Mouse (Mus musculus): ENCODE measurements around the gene Hspa1l. TPM values are rescaled to one million over a fixed set of nuclear protein-coding genes. Genes with fewer than 3 reads are reported as not detected.
"Not testable (repeated sequence)": the region's sequence is repeated elsewhere in the genome, so short reads cannot be mapped to it uniquely, and the experiment has no call there.

Gene Hspa1l
- polyA plus RNA-seq (2014; fragmentation: Nextera tagmentation; extraction: Ambion mirVana), result 1.3 and 1.4 TPM in 2 replicates

GRCm38 (mm10) chr17:34972069-34972749 lies at the start of gene Hspa1l, which contains the start of gene Hspa1a:
Hspa1l (plus strand) TSS chr17:34972703.
Hspa1a (minus strand) TSS chr17:34972156.
- H3K36me3 ChIP-seq (ENCODE audit: control insufficient read depth, insufficient read depth, low read length); H3K4me1 ChIP-seq (ENCODE audit: control insufficient read depth, insufficient read depth, low read length); H3K9me3 ChIP-seq (replicated peaks; ENCODE audit: control insufficient read depth, low read length); H3K27ac ChIP-seq (ENCODE audit: low read depth, low read length): not testable (repeated sequence)
- 1% methylated on average over 26 of the region's 33 CpGs for WGBS
- Histone ChIP-seq H3K27me3 (replicated peaks; ENCODE audit: control insufficient read depth, insufficient read depth, low read length) (peaks cover 19% of the 10 kb centered on the region), H3K9ac (ENCODE audit: low read length) (peak within 1 kb of the TSS; percentile 32; the same call in 1 of the 2 replicates), H3K4me3 (ENCODE audit: low read depth, low read length) (peak within 1 kb of the TSS; percentile 28), H3K4me2 (ENCODE audit: low read length) (peak within 1 kb of the TSS; percentile 77)
- DNase-seq (ENCODE audit: low spot score), result peak; percentile 68
- ATAC-seq, result peak; percentile 96

- H3K4me3 ChIP-seq (ENCODE audit: low read depth, low read length), result no peak overlapping the region
- H3K27ac ChIP-seq (ENCODE audit: low read depth, low read length), result no peak overlapping the region
- H3K9ac ChIP-seq (ENCODE audit: low read length), result no peak overlapping the region
- no peaks in the 10 kb centered on the region for H3K9me3 ChIP-seq (replicated peaks; ENCODE audit: control insufficient read depth, low read length)
- no peaks in the 10 kb centered on the region for H3K27me3 ChIP-seq (replicated peaks; ENCODE audit: control insufficient read depth, insufficient read depth, low read length)
- H3K36me3 ChIP-seq (ENCODE audit: control insufficient read depth, insufficient read depth, low read length), result no peaks in the 10 kb centered on the region
- no peak overlapping the region for H3K4me2 ChIP-seq (ENCODE audit: low read length)
- H3K4me1 ChIP-seq (ENCODE audit: control insufficient read depth, insufficient read depth, low read length), result no peaks in the 10 kb centered on the region
- DNase-seq (ENCODE audit: low spot score), result no peak
- ATAC-seq, result no peak
- WGBS, result 54% methylated on average over 6 of the region's 6 CpGs
Measured at GRCm38 (mm10) chr17:34922939-34923338, 49.6 kb upstream of the Hspa1l start.

GRCm38 (mm10) chr17:34924258-34924657 lies 48.2 kb upstream of the Hspa1l start:
- H3K27ac ChIP-seq (ENCODE audit: low read depth, low read length), result no peak overlapping the region
- ATAC-seq (no peak), DNase-seq (ENCODE audit: low spot score) (no peak)
- H3K9me3 ChIP-seq (replicated peaks; ENCODE audit: control insufficient read depth, low read length), result no peaks in the 10 kb centered on the region
- no peaks in the 10 kb centered on the region for H3K27me3 ChIP-seq (replicated peaks; ENCODE audit: control insufficient read depth, insufficient read depth, low read length)
- H3K4me3 ChIP-seq (ENCODE audit: low read depth, low read length), result no peak overlapping the region
- H3K9ac ChIP-seq (ENCODE audit: low read length), result no peak overlapping the region
- WGBS, result 73% methylated on average over 5 of the region's 5 CpGs
- no peaks in the 10 kb centered on the region for H3K36me3 ChIP-seq (ENCODE audit: control insufficient read depth, insufficient read depth, low read length)
- no peak overlapping the region for H3K4me2 ChIP-seq (ENCODE audit: low read length)
- H3K4me1 ChIP-seq (ENCODE audit: control insufficient read depth, insufficient read depth, low read length), result no peaks in the 10 kb centered on the region

GRCm38 (mm10) chr17:34927306-34928019 lies 45.0 kb upstream of the Hspa1l start:
- no peak for DNase-seq (ENCODE audit: low spot score)
- peaks cover 7% of the 10 kb centered on the region; the same call in 1 of the 2 replicates for H3K4me1 ChIP-seq (ENCODE audit: control insufficient read depth, insufficient read depth, low read length)
- no peak for ATAC-seq
- no peak overlapping the region for H3K4me3 ChIP-seq (ENCODE audit: low read depth, low read length)
- H3K36me3 ChIP-seq (ENCODE audit: control insufficient read depth, insufficient read depth, low read length), result no peaks in the 10 kb centered on the region
- no peaks in the 10 kb centered on the region for H3K9me3 ChIP-seq (replicated peaks; ENCODE audit: control insufficient read depth, low read length)
- H3K27ac ChIP-seq (ENCODE audit: low read depth, low read length), result no peak overlapping the region
- no peaks in the 10 kb centered on the region for H3K27me3 ChIP-seq (replicated peaks; ENCODE audit: control insufficient read depth, insufficient read depth, low read length)
- no peak overlapping the region for H3K9ac ChIP-seq (ENCODE audit: low read length)
- no peak overlapping the region for H3K4me2 ChIP-seq (ENCODE audit: low read length)
- 85% methylated on average over 18 of the region's 18 CpGs for WGBS

GRCm38 (mm10) chr17:34928841-34929240 lies 43.7 kb upstream of the Hspa1l start:
- Histone ChIP-seq H3K4me3 (ENCODE audit: low read depth, low read length) (no peak overlapping the region), H3K9ac (ENCODE audit: low read length) (no peak overlapping the region), H3K9me3 (replicated peaks; ENCODE audit: control insufficient read depth, low read length) (no peaks in the 10 kb centered on the region), H3K4me1 (ENCODE audit: control insufficient read depth, insufficient read depth, low read length) (peaks cover 7% of the 10 kb centered on the region; the same call in 1 of the 2 replicates), H3K36me3 (ENCODE audit: control insufficient read depth, insufficient read depth, low read length) (no peaks in the 10 kb centered on the region), H3K4me2 (ENCODE audit: low read length) (no peak overlapping the region), H3K27ac (ENCODE audit: low read depth, low read length) (no peak overlapping the region), H3K27me3 (replicated peaks; ENCODE audit: control insufficient read depth, insufficient read depth, low read length) (no peaks in the 10 kb centered on the region)
- no peak for ATAC-seq
- 79% methylated on average over 4 of the region's 4 CpGs for whole genome bisulfite sequencing
- no peak for DNase-seq (ENCODE audit: low spot score)

GRCm38 (mm10) chr17:34931061-34931734 lies 41.3 kb upstream of the Hspa1l start, which contains the start of gene Neu1:
Neu1 (plus strand) TSS chr17:34931253.
- ATAC-seq (peak; percentile 97), DNase-seq (ENCODE audit: low spot score) (peak; percentile 98)
- no peaks in the 10 kb centered on the region for H3K9me3 ChIP-seq (replicated peaks; ENCODE audit: control insufficient read depth, low read length)
- peak within 1 kb of the TSS; percentile 68 for H3K4me3 ChIP-seq (ENCODE audit: low read depth, low read length)
- no peaks in the 10 kb centered on the region for H3K27me3 ChIP-seq (replicated peaks; ENCODE audit: control insufficient read depth, insufficient read depth, low read length)
- WGBS, result under 1% methylated on average over 38 of the region's 38 CpGs
- peak within 1 kb of the TSS; percentile 79 for H3K9ac ChIP-seq (ENCODE audit: low read length)
- 0 out of 2 replicates have a peak, but pooled peaks cover 6% of the 10 kb centered on the region for H3K36me3 ChIP-seq (ENCODE audit: control insufficient read depth, insufficient read depth, low read length)
- peaks cover 7% of the 10 kb centered on the region; the same call in 1 of the 2 replicates for H3K4me1 ChIP-seq (ENCODE audit: control insufficient read depth, insufficient read depth, low read length)
- H3K27ac ChIP-seq (ENCODE audit: low read depth, low read length), result 0 out of 2 replicates have a peak within 1 kb of the TSS, but pooled peaks have one; percentile 30
- peak within 1 kb of the TSS; percentile 97 for H3K4me2 ChIP-seq (ENCODE audit: low read length)

GRCm38 (mm10) chr17:34931735-34932098 lies 40.8 kb upstream of the Hspa1l start:
- ATAC-seq (no peak), DNase-seq (ENCODE audit: low spot score) (no peak)
- H3K27me3 ChIP-seq (replicated peaks; ENCODE audit: control insufficient read depth, insufficient read depth, low read length), result no peaks in the 10 kb centered on the region
- H3K4me3 ChIP-seq (ENCODE audit: low read depth, low read length), result peak overlapping the region; percentile 68
- 23% methylated on average over 14 of the region's 14 CpGs for WGBS
- H3K27ac ChIP-seq (ENCODE audit: low read depth, low read length), result no peak overlapping the region
- peaks cover 7% of the 10 kb centered on the region; the same call in 1 of the 2 replicates for H3K4me1 ChIP-seq (ENCODE audit: control insufficient read depth, insufficient read depth, low read length)
- 0 out of 2 replicates have a peak, but pooled peaks cover 6% of the 10 kb centered on the region for H3K36me3 ChIP-seq (ENCODE audit: control insufficient read depth, insufficient read depth, low read length)
- peak overlapping the region; percentile 79 for H3K9ac ChIP-seq (ENCODE audit: low read length)
- H3K4me2 ChIP-seq (ENCODE audit: low read length), result peak overlapping the region; percentile 97
- H3K9me3 ChIP-seq (replicated peaks; ENCODE audit: control insufficient read depth, low read length), result no peaks in the 10 kb centered on the region

GRCm38 (mm10) chr17:34932287-34932686 lies 40.2 kb upstream of the Hspa1l start:
- no peak for ATAC-seq
- H3K36me3 ChIP-seq (ENCODE audit: control insufficient read depth, insufficient read depth, low read length), result 0 out of 2 replicates have a peak, but pooled peaks cover 6% of the 10 kb centered on the region
- WGBS, result 91% methylated on average over 8 of the region's 8 CpGs

More at GRCm38 (mm10) chr17:34932287-34932686, 40.2 kb upstream of the Hspa1l start:
- Histone ChIP-seq H3K27me3 (replicated peaks; ENCODE audit: control insufficient read depth, insufficient read depth, low read length) (no peaks in the 10 kb centered on the region), H3K27ac (ENCODE audit: low read depth, low read length) (no peak overlapping the region), H3K4me3 (ENCODE audit: low read depth, low read length) (peak overlapping the region; percentile 68), H3K9me3 (replicated peaks; ENCODE audit: control insufficient read depth, low read length) (no peaks in the 10 kb centered on the region), H3K4me1 (ENCODE audit: control insufficient read depth, insufficient read depth, low read length) (peaks cover 7% of the 10 kb centered on the region; the same call in 1 of the 2 replicates), H3K4me2 (ENCODE audit: low read length) (peak overlapping the region; percentile 97), H3K9ac (ENCODE audit: low read length) (peak overlapping the region; percentile 79)
- no peak for DNase-seq (ENCODE audit: low spot score)

All from forebrain, embryonic 14.5 days (tissue).